Mouse (Mus musculus) heart, adult 8-10 months (tissue): ENCODE measurements around the gene Rpl32. TPM values are rescaled to one million over a fixed set of nuclear protein-coding genes. Genes with fewer than 3 reads are reported as not detected.
"Not testable (repeated sequence)": the region's sequence is repeated elsewhere in the genome, so short reads cannot be mapped to it uniquely, and the experiment has no call there.

Experiments
- DNase-seq: peaks from one replicate; pipeline ENCODE4 v3.0.0; 2022; ENCODE audit warnings: low spot score
- total RNA-seq, 4 experiments: library from RNA; stranded (reverse); gene quantifications; 2 replicates each; pipeline ENCODE4 v1.2.4; 2022

Gene Rpl32
- 100 to 1,000 TPM; 586 to 697 (median 628) TPM for total RNA-seq

- peak; percentile 91 for DNase-seq
Observed at GRCm38 (mm10) chr6:115808488-115809231, at the start of gene Rpl32. Rpl32 (minus strand) TSS chr6:115808747.

- no peak for DNase-seq
Observed at GRCm38 (mm10) chr6:115856361-115856745, 47.8 kb upstream of the Rpl32 start.

GRCm38 (mm10) chr6:115855733-115856360 lies 47.3 kb upstream of the Rpl32 start:
- DNase-seq = no peak

- DNase-seq = no peak
Observed at GRCm38 (mm10) chr6:115854432-115854831, 45.9 kb upstream of the Rpl32 start.

- no peak for DNase-seq
Observed at GRCm38 (mm10) chr6:115853985-115854384, 45.4 kb upstream of the Rpl32 start.

GRCm38 (mm10) chr6:115853091-115853813 lies 44.7 kb upstream of the Rpl32 start, which contains the start of the genes Mbd4 and Ift122:
Mbd4 (minus strand) TSS chr6:115853371.
Ift122 (plus strand) TSS chr6:115853470.
- peak; percentile 99 for DNase-seq

GRCm38 (mm10) chr6:115852446-115853090 lies 44.0 kb upstream of the Rpl32 start:
- DNase-seq = no peak

GRCm38 (mm10) chr6:115848598-115849304 lies 40.2 kb upstream of the Rpl32 start:
- no peak for DNase-seq

GRCm38 (mm10) chr6:115846640-115847411 lies 38.3 kb upstream of the Rpl32 start:
- peak; percentile 52 for DNase-seq

GRCm38 (mm10) chr6:115845006-115845405 lies 36.5 kb upstream of the Rpl32 start:
- no peak for DNase-seq

- no peak for DNase-seq
Observed at GRCm38 (mm10) chr6:115838745-115839144, 30.2 kb upstream of the Rpl32 start.

GRCm38 (mm10) chr6:115838161-115838597 lies 29.6 kb upstream of the Rpl32 start, which contains the start of gene Efcab12:
Efcab12 (minus strand) TSS chr6:115838412.
- DNase-seq = peak; percentile 58

- DNase-seq = no peak
Observed at GRCm38 (mm10) chr6:115833861-115834260, 25.3 kb upstream of the Rpl32 start.

- no peak for DNase-seq
Observed at GRCm38 (mm10) chr6:115832152-115832850, 23.8 kb upstream of the Rpl32 start.

- no peak for DNase-seq
Observed at GRCm38 (mm10) chr6:115830779-115831601, 22.4 kb upstream of the Rpl32 start.

- DNase-seq = not testable (repeated sequence)
Observed at GRCm38 (mm10) chr6:115823850-115824464, 15.4 kb upstream of the Rpl32 start.

GRCm38 (mm10) chr6:115821216-115821993 lies 12.9 kb upstream of the Rpl32 start:
- no peak for DNase-seq
